In genomic region chr19:6999360-7000063, GRCm38 (mm10) we compare ENCODE assay signal across 11 mouse cellular contexts.
"Had no signal": no experiment of that assay in that cellular context is flagged by ENCODE, and none has a peak within 500 bp of the region (broad histone marks: within the 10 kb centered on the region; RNA-seq: fewer than 3 reads in every experiment).

No protein-coding gene starts in this region.

- H3K27me3 ChIP-seq: limb, embryonic 12.5 days; midbrain, embryonic 13.5 days had no signal

- H3K9ac ChIP-seq: limb, embryonic 12.5 days; liver, embryonic 14.5 days; midbrain, embryonic 13.5 days had no signal

- H3K4me2 ChIP-seq: limb, embryonic 12.5 days; midbrain, embryonic 13.5 days had no signal

- ATAC-seq: midbrain, embryonic 13.5 days had no signal

- H3K9me3 ChIP-seq: limb, embryonic 12.5 days; midbrain, embryonic 13.5 days had no signal

- H3K27ac ChIP-seq: layer of hippocampus, adult 2 months; limb, embryonic 12.5 days; liver, embryonic 14.5 days; midbrain, embryonic 13.5 days had no signal

- H3K4me3 ChIP-seq: layer of hippocampus, adult 2 months; limb, embryonic 12.5 days; midbrain, embryonic 13.5 days had no signal

- DNase-seq: kidney, postnatal 10 days; kidney, postnatal 4 days; lung, adult 18-20 months; lung, postnatal 36 days; right cerebral cortex, postnatal 14 days; thymus, adult 18-20 months; thymus, postnatal 14 days had no signal
